Mouse (Mus musculus) heart, adult 11 months (tissue): ENCODE measurements around the gene Mgat3.

Source experiments
- DNase-seq: peaks from one replicate; pipeline ENCODE4 v3.0.0; 2022

Gene Mgat3

DNA sequence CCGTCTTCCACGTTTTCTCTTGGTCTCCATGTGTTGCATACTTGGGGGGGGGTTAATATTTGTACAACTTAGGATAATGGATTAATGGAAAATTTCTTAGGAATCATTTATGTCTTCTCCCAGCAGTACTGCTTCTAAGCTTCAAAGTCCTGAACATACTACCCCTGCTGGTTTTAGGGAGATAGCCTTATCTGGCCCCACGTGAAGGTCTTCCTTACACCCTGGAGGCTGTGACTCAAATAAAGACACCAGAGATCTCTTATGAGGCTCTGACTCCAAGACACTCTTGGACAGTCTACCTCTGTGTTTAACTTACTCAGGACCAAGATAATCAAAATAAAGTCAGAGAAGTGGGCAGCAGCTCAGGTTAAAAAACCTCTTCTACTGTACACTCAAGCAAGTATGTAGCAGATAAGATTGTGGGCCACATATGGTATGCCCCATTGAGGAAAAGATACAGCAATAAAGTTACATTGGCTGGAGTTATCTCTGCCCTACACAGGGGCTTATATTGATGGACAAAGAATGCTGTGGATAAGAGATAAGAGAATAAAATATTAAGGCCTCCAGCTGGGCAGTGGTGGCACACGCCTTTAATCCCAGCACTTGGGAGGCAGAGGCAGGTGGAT lies 8.7 kb downstream of the Mgat3 start:
- no peak for DNase-seq

DNA sequence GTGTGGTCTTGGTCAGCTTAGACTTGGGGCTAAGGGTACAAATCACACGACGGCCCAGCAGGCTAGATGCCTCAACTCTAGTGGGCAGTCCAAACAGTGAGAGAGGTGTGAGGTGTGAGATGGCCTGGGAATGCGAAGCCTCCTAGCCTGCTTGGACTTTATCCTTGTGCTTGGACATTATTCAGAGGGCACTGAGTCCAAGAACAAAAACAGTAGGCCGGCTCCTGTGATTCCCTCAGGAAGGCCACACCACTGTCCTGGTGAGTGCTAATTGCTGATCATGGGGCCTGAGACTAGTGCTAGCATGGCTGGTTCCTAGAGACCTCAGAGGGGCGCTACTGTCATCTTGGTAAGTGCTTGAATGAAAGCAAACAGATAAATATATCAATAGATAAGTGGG lies 15.4 kb downstream of the Mgat3 start:
- no peak for DNase-seq

DNA sequence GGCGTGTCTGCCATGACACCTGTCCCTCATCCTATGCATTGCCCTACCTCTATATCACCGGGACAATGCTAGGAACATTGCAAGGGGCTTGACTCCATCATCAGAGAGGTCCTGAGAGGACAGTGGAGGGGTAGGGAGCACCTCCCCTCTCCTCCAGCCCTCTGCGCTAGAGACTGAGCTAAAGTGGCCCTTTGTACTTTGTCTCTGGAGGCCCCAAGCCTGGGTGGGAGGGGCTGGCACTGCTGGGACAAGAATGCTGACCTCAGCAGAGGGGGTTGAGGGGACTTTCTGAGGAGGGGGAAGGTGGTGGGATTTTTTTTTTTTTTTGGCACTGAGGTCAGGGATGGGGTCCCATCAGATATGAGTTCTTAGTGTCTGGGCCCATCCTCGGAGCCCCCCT lies 16.6 kb downstream of the Mgat3 start:
- DNase-seq = no peak

- DNase-seq = no peak
These were observed 18.2 kb downstream of the Mgat3 start for GRCm38 (mm10) chr15:80191585-80192245.

DNA sequence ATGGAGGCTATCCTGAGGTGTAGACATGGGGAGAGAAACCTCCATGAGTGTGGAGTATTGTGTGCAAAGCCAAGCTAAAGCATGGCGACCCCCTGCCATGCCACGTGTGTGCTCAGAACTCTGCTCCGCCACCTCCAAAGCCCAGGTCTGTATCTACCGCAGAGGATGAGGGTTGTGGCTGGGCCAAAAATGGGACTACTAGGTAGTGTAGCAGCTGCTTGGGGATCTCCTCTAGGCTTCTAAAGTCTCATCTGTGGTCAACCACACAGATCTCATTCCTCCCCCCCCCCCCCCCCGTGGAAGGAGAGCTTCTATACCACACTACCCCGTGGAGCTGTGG lies 18.7 kb downstream of the Mgat3 start:
- DNase-seq = no peak

DNA sequence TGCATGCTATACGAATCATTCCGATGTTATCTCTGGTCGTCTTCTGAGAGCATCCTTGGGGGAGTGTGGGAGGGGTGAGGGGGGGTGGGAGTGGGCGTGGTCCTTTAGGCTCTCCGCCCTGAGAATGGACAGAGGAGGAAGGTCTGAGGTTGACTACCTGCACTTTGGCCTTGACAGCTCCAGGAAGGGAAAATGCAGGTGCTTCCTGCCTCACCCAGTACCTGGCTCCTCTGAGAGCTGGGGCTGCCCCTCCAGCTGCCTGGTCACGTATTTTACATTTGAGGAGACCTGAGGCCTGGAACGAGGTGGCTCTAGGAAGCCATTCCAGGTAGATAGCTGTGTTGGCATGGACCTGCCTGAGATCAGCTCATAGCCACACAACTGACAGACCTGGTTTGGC lies 19.3 kb downstream of the Mgat3 start:
- no peak for DNase-seq

GRCm38 (mm10) chr15:80199556-80199955 lies 26.0 kb downstream of the Mgat3 start:
- DNase-seq = no peak

GRCm38 (mm10) chr15:80202111-80202775 lies 28.7 kb downstream of the Mgat3 start:
- DNase-seq = no peak

- no peak for DNase-seq
These were observed 29.9 kb downstream of the Mgat3 start for GRCm38 (mm10) chr15:80203406-80203805.

DNA sequence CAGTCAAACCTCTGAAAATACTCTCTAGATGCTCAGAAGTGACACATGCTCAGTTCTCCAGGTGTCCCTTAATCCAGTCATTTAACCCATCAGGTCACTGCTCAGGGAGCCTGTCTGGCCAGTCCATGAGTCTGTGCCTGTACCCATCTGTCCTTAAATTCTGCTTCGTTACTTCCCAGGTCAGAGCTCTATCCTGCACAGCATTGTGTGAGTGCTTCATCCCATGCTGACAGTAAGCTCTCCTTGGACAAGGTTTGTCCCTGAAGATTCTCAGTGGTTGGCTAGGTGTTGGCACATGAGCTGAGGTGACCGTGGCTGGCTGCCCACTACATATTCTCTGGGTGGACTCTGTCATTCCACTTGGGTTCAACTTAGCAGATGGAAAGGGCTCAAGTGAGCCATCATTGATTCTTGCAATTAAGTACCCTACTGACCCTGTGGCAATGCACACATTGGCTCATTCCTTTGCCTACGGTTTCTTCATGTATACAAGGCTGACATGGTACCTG lies 32.6 kb downstream of the Mgat3 start:
- DNase-seq = no peak

DNA sequence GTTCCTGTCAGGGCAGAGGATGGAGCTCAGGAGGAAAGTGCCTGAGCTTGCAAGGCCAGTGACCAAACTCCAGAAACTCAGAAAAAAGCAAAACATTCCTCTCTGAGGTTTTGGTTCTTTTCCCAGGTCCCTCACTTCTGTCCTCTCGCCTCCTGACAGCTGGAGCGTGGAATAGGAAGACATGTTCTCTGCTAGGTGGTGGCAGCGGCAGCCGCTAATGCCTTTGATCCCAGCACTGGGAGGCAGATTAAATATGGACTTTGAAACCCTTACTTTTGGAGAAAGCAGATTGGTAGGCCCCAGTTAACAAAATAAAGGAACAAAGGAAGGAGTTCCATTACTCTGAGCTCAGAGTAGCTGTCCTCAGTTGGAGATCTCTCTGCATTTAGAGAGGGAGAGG lies 34.9 kb downstream of the Mgat3 start:
- DNase-seq = no peak

DNA sequence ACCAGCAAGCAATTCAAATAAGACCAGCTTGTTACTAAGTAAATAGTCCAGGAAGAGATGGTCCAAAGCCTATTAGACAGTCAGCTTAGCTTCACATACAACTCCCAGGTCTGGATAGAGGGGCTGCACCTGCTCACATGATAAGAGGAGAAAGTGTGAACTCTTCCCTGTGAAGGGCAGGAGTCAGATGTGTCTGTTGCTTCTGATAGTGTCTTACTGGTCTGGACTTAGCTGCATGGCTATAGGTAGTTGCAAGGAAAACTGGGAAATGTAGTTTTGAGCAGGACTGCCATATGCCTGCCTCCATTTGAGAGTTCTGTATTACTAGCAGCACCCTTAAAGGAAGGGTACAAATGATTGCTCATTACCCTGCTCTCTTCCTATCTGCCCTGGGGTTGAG lies 40.2 kb downstream of the Mgat3 start:
- DNase-seq = no peak

GRCm38 (mm10) chr15:80215716-80216479 lies 42.4 kb downstream of the Mgat3 start:
- no peak for DNase-seq

- DNase-seq = no peak
These were observed 42.9 kb downstream of the Mgat3 start for GRCm38 (mm10) chr15:80216480-80216820.

DNA sequence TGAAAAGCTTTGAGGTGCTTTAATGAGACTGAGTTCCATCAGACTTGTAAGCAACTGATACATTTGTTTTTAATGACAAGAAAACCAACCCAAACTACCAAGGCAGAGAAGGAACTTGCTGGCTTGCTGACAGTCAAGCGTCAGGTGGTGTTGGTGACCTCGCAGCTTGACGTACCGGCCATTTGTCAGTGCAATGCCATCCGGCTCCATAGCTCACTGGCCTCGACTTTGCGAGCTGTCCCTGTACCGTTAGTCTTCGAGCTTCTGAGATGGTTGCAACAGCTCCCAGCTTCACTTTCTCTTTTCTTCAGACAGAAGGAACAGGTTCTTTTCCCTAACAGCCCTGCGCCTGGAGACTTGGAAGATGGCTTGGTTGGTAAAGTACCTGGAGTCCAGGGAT lies 44.0 kb downstream of the Mgat3 start:
- DNase-seq = no peak

- DNase-seq = peak; percentile 89
These were observed 45.7 kb downstream of the Mgat3 start for GRCm38 (mm10) chr15:80219211-80219610.

- no peak for DNase-seq
These were observed 46.5 kb downstream of the Mgat3 start for GRCm38 (mm10) chr15:80219705-80220657.

DNA sequence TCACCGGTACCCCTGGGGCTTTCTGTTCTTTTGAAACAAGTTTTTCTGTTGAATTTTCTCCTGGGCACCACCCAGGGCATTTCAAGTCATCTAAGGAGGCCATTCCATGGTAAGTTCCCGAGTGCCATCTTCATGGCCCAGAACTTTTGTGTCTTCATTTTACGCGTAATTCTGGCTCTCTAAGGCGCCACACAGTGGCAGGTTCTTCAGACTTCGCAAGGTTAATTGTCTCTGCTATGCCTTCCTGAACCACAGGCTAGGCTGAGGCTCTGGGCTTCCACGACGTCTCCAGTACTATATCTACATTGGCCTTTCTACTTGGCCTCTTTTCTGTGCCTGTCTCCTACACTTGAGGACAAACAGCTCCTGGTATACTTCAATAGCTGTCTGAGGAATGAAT lies 47.5 kb downstream of the Mgat3 start:
- no peak for DNase-seq

DNA sequence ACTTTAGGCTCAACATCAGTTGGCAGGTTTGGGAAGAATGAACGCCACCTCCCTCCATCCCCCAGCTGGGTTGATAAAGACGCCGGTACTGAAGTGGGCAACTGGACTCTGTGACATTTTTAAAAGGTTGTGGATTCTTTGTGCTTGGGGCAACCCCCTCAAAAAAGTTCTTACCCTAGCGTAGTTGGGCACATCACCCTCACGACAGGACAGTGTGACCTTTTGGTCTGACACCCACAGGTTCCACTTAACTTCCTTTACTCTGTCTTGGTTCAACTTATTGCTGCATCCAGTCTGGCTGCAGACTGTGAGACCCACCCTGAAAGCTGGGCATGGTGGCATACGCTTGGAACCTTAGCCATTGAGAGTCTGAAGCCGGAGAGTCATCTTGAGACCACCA lies 50.2 kb downstream of the Mgat3 start:
- DNase-seq = no peak

DNA sequence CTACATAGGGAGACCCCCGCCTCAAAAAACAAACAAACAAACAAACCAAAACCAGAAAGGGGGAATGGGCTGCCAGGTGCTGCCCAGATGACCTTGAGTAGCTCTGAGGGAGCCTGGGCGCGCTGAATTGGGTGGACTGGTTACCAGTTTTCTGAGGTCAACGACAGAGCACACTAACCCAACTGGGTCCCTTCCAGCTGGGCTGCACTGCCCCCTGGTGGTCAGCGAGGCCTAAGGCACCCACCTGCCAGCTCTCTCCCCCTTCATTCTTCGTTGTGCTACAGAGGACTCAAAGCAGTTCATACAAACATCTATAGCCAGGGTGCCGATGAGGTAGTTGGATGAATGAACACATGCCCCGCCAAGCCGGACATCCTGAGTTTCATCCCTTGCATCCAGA lies 51.7 kb downstream of the Mgat3 start:
- DNase-seq = peak; percentile 91

DNA sequence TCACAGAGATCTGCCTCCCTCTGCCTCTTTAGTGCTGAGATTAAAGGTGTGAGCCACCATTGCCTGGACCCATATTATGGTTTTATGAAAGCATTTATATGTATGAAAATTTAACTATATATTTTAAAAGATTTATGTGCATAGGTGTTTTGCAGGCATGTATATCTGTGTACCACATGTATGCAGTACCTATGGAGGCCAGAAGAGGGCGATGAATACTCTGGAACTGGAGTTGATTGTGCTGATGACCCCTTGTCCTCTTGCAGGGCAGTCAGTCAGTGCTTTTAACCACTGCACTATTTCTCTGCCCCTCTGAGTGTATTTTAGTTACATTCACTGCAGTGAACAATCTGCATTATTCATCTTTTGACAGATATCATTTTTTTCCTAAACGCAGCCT lies 52.3 kb downstream of the Mgat3 start:
- DNase-seq = peak; percentile 89

DNA sequence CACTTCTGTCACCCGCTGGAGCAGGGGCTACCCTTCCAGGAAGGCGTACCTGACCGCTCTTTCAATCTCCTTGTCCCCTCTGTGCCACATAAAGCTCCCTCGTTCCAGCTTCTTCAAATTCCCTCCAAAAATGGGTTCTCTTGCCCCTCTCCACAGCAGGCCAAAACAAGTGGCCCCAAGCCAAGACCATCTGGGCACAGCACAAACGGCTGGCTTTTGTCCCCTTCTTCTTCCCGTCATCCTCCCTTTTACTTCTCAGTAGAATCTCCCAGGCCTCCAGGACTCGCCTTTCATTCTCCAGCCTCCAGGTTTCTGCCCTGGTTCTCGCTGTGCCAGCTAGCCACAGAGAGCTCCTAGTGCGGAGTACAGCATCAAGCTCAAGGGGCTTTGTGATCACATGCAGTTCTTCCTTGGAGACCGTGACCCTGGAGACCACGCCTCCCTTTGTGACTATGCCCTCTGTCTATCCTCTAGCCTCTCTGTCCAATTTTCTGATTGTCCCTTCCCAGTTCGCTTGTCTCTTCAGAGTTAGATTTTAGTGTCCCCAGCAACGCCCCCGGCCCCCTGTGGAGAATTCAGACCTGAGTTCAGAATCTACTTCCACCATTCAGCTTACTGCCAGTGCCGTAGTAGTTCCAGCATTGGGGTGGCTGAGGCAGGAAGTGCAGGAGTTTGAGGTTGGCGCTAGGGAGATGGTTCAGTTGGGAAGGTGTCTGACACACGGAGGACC lies 54.7 kb downstream of the Mgat3 start:
- DNase-seq = no peak
